Mouse (Mus musculus) stomach, embryonic 14.5 days (tissue): ENCODE results near the gene Slamf6. TPM values are rescaled to one million over a fixed set of nuclear protein-coding genes. Genes with fewer than 3 reads are reported as not detected.
"Not testable (repeated sequence)": the region's sequence is repeated elsewhere in the genome, so short reads cannot be mapped to it uniquely, and the experiment has no call there.

Source experiments
- ATAC-seq: fragments of 200-750 bp; cut with Nextera tagmentation; 2 replicates; pipeline ENCODE4 v1.8.0; 2017; ENCODE audit warnings: low read depth, moderate TSS enrichment; ENCODE audit not compliant: insufficient number of reproducible peaks, insufficient read depth, low FRiP score
- H3K27ac ChIP-seq: fragments of 300-500 bp; sonication (generic); 2 replicates; pipeline ENCODE4 v1.5.1; 2014; ENCODE audit warnings: mild to moderate bottlenecking, low read length, moderate library complexity, mixed read lengths
- H3K27me3 ChIP-seq: fragments of 300-500 bp; sonication (generic); 2 replicates; pipeline ENCODE4 v1.6.1; 2014; ENCODE audit warnings: low read length, control low read depth, mixed read lengths; ENCODE audit not compliant: control insufficient read depth, insufficient read depth
- H3K36me3 ChIP-seq: fragments of 300-500 bp; sonication (generic); 2 replicates; pipeline ENCODE4 v1.6.1; 2014; ENCODE audit warnings: mild to moderate bottlenecking, control low read depth, low read length, moderate library complexity, mixed read lengths; ENCODE audit not compliant: control insufficient read depth, insufficient read depth
- H3K4me1 ChIP-seq: fragments of 300-500 bp; sonication (generic); 2 replicates; pipeline ENCODE4 v1.6.1; 2014; ENCODE audit warnings: low read length, control low read depth, mixed read lengths; ENCODE audit not compliant: control insufficient read depth, insufficient read depth
- H3K4me2 ChIP-seq: fragments of 300-500 bp; sonication (generic); replicated peaks from 2 replicates; pipeline ENCODE4 v1.6.1; 2014; ENCODE audit warnings: low read depth, low read length, control low read depth
- H3K4me3 ChIP-seq: fragments of 300-500 bp; sonication (generic); 2 replicates; pipeline ENCODE4 v1.5.1; 2014; ENCODE audit warnings: low read depth, low read length, control low read depth
- H3K9ac ChIP-seq: fragments of 300-500 bp; sonication (generic); replicated peaks from 2 replicates; pipeline ENCODE4 v1.6.1; 2014; ENCODE audit warnings: low read depth, mild to moderate bottlenecking, control low read depth, low read length, moderate library complexity, mixed read lengths
- H3K9me3 ChIP-seq: fragments of 300-500 bp; sonication (generic); 2 replicates; pipeline ENCODE4 v1.6.1; 2016; ENCODE audit warnings: low read depth, low read length, control low read depth; ENCODE audit not compliant: control insufficient read depth
- WGBS: fragments of 180-500 bp; shearing (Covaris S2); extraction: QIAGEN DNeasy Blood & Tissue Kit; methylation state at CpG from one replicate; pipeline ENCODE4 v1.1.7; 2014; 5-methylcytosine and 5-hydroxymethylcytosine counted together
- polyA plus RNA-seq: library from polyadenylated mRNA; unstranded; fragments of >200 nt; fragmentation: Nextera tagmentation; extraction: Ambion mirVana; gene quantifications from 2 replicates; pipeline ENCODE4 v1.2.1, GENCODE M21; 2014

Slamf6 gene
- polyA plus RNA-seq, 1 experiment from 2014 or later, result not detected

DNA sequence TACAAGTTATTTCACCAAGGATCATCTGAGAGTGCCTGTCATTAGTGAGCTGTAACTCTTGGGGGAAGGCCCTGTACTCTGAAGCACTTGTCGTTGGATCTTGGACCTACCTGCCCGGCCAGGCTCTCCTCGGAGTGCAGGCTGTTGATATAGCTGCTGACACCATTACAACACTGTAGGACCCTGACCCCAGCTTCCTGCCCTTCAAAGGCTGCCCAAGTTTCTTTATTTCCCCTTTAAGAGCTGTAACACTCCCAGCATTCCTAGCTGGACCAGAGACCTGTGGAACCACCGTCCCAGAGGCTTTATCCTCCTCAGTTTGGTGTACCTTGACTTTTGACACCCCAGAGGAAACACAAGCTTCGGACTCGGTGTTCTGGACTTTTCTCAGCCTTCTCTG lies 51.9 kb downstream of the Slamf6 start:
- no peaks in the 10 kb centered on the region for H3K27me3 ChIP-seq
- H3K4me1 ChIP-seq, result no peaks in the 10 kb centered on the region
- H3K4me2 ChIP-seq, result no peak overlapping the region
- no peaks in the 10 kb centered on the region for H3K9me3 ChIP-seq
- no peak overlapping the region for H3K4me3 ChIP-seq
- WGBS, result 85% methylated on average over 6 of the region's 6 CpGs
- no peak overlapping the region for H3K9ac ChIP-seq
- ATAC-seq, result no peak
- no peak overlapping the region for H3K27ac ChIP-seq
- no peaks in the 10 kb centered on the region for H3K36me3 ChIP-seq

GRCm38 (mm10) chr1:171970854-171971586 lies 53.7 kb downstream of the Slamf6 start:
- Histone ChIP-seq H3K36me3 (no peaks in the 10 kb centered on the region), H3K9me3 (no peaks in the 10 kb centered on the region; the same call in 1 of the 2 replicates), H3K27me3 (no peaks in the 10 kb centered on the region), H3K27ac (no peak overlapping the region), H3K9ac (no peak overlapping the region), H3K4me1 (no peaks in the 10 kb centered on the region), H3K4me3 (no peak overlapping the region), H3K4me2 (no peak overlapping the region)
- 47% methylated on average over 10 of the region's 10 CpGs for whole genome bisulfite sequencing
- no peak for ATAC-seq

DNA sequence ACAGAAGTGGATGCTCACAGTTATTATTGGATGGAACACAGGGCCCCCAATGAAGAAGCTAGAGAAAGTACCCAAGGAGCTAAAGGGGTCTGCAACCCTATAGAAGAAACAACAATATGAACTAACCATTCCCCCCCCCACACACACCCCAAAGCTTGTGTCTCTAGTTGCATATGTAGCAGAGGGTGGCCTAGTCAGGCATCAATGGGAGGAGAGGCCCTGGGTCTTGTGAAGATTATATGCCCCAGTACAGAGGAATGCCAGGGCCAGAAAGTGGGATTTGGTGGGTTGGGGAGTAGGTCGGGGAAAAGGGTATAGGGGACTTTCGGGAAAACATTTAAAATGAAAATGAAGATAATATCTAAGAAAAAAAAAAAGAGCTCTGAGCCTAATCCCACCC lies 57.0 kb downstream of the Slamf6 start:
- not testable (repeated sequence) for H3K4me3 ChIP-seq, H3K27me3 ChIP-seq, H3K27ac ChIP-seq, H3K9ac ChIP-seq, ATAC-seq, H3K9me3 ChIP-seq, H3K36me3 ChIP-seq, H3K4me1 ChIP-seq, H3K4me2 ChIP-seq
- 88% methylated on average over 2 of the region's 2 CpGs for WGBS

GRCm38 (mm10) chr1:171975377-171975776 lies 58.1 kb downstream of the Slamf6 start:
- no peaks in the 10 kb centered on the region for H3K4me1 ChIP-seq
- no peaks in the 10 kb centered on the region for H3K36me3 ChIP-seq
- H3K27me3 ChIP-seq, result no peaks in the 10 kb centered on the region
- no peak overlapping the region for H3K4me2 ChIP-seq
- 87% methylated on average over 9 of the region's 9 CpGs for WGBS
- no peak for ATAC-seq
- no peak overlapping the region for H3K27ac ChIP-seq
- no peak overlapping the region for H3K9ac ChIP-seq
- no peak overlapping the region for H3K4me3 ChIP-seq
- H3K9me3 ChIP-seq, result no peaks in the 10 kb centered on the region; the same call in 1 of the 2 replicates

DNA sequence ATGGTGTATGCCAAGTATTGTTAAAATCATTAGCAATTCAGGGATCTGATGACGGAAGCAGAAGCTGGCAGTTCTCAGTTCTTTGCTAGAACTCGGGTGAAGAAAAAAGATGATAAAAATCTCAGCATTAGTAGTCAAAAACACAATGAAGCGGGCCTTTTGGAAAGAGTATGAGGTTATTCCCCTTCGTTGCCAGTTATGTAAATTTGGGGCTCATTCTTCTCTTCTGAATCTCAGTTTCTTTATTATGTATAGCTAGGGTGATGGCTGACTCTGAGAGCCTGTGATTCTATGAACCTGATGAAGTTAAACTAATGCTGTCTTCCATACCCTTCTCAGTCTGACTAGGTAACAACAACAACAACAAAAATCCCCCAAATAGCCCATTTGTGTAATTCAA lies 58.5 kb downstream of the Slamf6 start:
- H3K9me3 ChIP-seq, result no peaks in the 10 kb centered on the region; the same call in 1 of the 2 replicates
- H3K9ac ChIP-seq, result no peak overlapping the region
- ATAC-seq, result no peak
- H3K27me3 ChIP-seq, result no peaks in the 10 kb centered on the region
- no peak overlapping the region for H3K4me3 ChIP-seq
- WGBS, result 82% methylated on average over 4 of the region's 4 CpGs
- no peaks in the 10 kb centered on the region for H3K36me3 ChIP-seq
- no peak overlapping the region for H3K27ac ChIP-seq
- H3K4me2 ChIP-seq, result no peak overlapping the region
- H3K4me1 ChIP-seq, result no peaks in the 10 kb centered on the region

GRCm38 (mm10) chr1:171976826-171977539 lies 59.7 kb downstream of the Slamf6 start:
- no peak overlapping the region for H3K9ac ChIP-seq
- no peaks in the 10 kb centered on the region for H3K36me3 ChIP-seq
- H3K27me3 ChIP-seq, result no peaks in the 10 kb centered on the region
- no peak for ATAC-seq
- H3K4me3 ChIP-seq, result no peak overlapping the region
- 79% methylated on average over 14 of the region's 14 CpGs for WGBS
- H3K4me2 ChIP-seq, result no peak overlapping the region
- H3K4me1 ChIP-seq, result no peaks in the 10 kb centered on the region
- H3K27ac ChIP-seq, result no peak overlapping the region
- H3K9me3 ChIP-seq, result no peaks in the 10 kb centered on the region; the same call in 1 of the 2 replicates

GRCm38 (mm10) chr1:171977891-171978290 lies 60.6 kb downstream of the Slamf6 start:
- WGBS, result 82% methylated on average over 2 of the region's 2 CpGs
- Histone ChIP-seq H3K9me3 (no peaks in the 10 kb centered on the region; the same call in 1 of the 2 replicates), H3K36me3 (no peaks in the 10 kb centered on the region), H3K4me2 (no peak overlapping the region), H3K9ac (no peak overlapping the region), H3K27ac (no peak overlapping the region), H3K4me3 (no peak overlapping the region), H3K27me3 (no peaks in the 10 kb centered on the region), H3K4me1 (no peaks in the 10 kb centered on the region)
- ATAC-seq, result no peak

- no peaks in the 10 kb centered on the region; the same call in 1 of the 2 replicates for H3K9me3 ChIP-seq
- H3K4me3 ChIP-seq, result no peak overlapping the region
- H3K27ac ChIP-seq, result no peak overlapping the region
- H3K9ac ChIP-seq, result no peak overlapping the region
- H3K36me3 ChIP-seq, result no peaks in the 10 kb centered on the region
- ATAC-seq, result no peak
- 92% methylated on average over 13 of the region's 13 CpGs for WGBS
- H3K4me2 ChIP-seq, result no peak overlapping the region
- no peaks in the 10 kb centered on the region for H3K27me3 ChIP-seq
- H3K4me1 ChIP-seq, result no peaks in the 10 kb centered on the region
Measured at GRCm38 (mm10) chr1:171979969-171980730, 62.8 kb downstream of the Slamf6 start.
